Comparison of ENCODE assay signal across 7 mouse cellular contexts in the genomic region with DNA sequence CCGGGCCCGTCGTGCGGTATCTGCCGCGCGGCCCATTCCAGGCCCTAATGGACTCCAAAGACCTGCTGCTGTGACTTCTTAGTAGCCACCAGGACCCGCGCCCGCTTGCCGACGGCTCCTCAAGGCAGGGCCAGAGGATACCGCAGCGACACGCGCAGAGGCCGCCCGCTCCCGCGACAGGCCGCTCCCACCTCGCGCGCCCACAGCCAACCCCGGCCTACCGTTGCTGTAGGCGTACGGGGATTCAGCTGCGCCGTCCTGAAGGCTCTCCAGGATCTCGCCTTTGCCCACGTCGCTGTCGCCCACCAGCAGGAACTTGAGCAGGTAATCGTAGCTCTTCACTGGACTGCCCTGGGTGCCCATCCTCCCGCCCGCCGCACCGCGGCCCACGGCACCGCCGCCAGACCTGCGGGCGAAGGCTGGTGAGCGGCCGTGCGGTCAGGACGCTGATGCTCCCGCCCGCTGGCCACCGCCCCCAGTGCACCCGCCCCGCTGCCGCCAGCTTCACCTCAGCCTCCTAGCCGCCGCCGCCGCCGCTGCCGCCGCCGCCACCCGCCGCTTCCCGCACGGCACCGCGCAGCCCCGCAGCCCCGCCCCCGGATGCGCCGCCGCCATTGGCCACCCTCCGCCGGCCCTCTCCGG. TPM values are rescaled to one million over a fixed set of nuclear protein-coding genes. Genes with fewer than 3 reads are reported as not detected.
DNase-seq lines count a peak whose midpoint lies in the region; TF ChIP-seq lines count a peak whose summit lies in the region.

A gene (minus strand): TSS at position 584 of the 642 bp plus-strand sequence.

- under 1% methylated on average over 76 of the region's 78 CpGs for WGBS in large intestine, adult 2 months
- under 1% methylated on average over 70 of the region's 78 CpGs for WGBS in lung, adult 2 months

- DNase-seq in thymus, postnatal 0 days (ENCODE audit: low spot score), result peak; percentile 56
- DNase-seq in thymus, postnatal 25 days, result no peak
- peak; percentile 60 for DNase-seq in brain, adult 2 months (ENCODE audit: low read depth, low spot score)
- DNase-seq in gastrocnemius, postnatal 4 days (ENCODE audit: low spot score in 2 of 2), result peak; percentile 42 to 61
- DNase-seq in large intestine, adult 2 months (ENCODE audit: low read depth, low spot score), result no peak
- no peak for DNase-seq in lung, adult 2 months
- peak; percentile 31 to 36 for DNase-seq in right cerebral cortex, postnatal 36 days (ENCODE audit: low spot score in 2 of 2)

- no peak for TF ChIP-seq POLR2A in lung, adult 2 months (IDR thresholded peaks at IDR 0.05; ENCODE audit: borderline replicate concordance, extremely low read depth, low read depth, low read length)

- TF ChIP-seq CTCF in lung, adult 2 months (IDR thresholded peaks at IDR 0.05; ENCODE audit: insufficient read depth, low read length), result no peak

- H3K4me3 ChIP-seq in lung, adult 2 months (replicated peaks; ENCODE audit: extremely low read depth, low read depth, low read length), result peak within 1 kb of the TSS; percentile 99

- peaks cover 17% of the 10 kb centered on the region for H3K4me1 ChIP-seq in lung, adult 2 months (ENCODE audit: control insufficient read depth, insufficient read depth, low read length)

RNA-seq across cellular contexts. Expression of the gene that starts here (rescaled TPM):
- polyA plus RNA-seq in thymus, postnatal 0 days (2015; fragmentation: Nextera tagmentation; extraction: Ambion mirVana), result 14.9 and 20.0 TPM in 2 replicates
- total RNA-seq in gastrocnemius, postnatal 4 days (2021), result 10 to 100 TPM; 15.1 to 17.2 TPM
- 38.0 and 40.7 TPM in 2 replicates for polyA plus RNA-seq in large intestine, adult 2 months (2012; rRNA removed)
- polyA plus RNA-seq in lung, adult 2 months (2012; rRNA removed), result 40.2 and 62.6 TPM in 2 replicates

Comparison
In these comparisons a context has a peak if more than half of its experiments do, and no peak if none do; other contexts are left out.
1. DNase-seq: peak in thymus, postnatal 0 days (single experiment), brain, adult 2 months (single experiment), gastrocnemius, postnatal 4 days (2 of 2) and right cerebral cortex, postnatal 36 days (2 of 2); none in thymus, postnatal 25 days (single experiment), large intestine, adult 2 months (single experiment) and lung, adult 2 months (single experiment).